Mouse (Mus musculus): ENCODE results near the gene Sbno1. TPM values are rescaled to one million over a fixed set of nuclear protein-coding genes. Genes with fewer than 3 reads are reported as not detected.

Gene Sbno1
- polyA plus RNA-seq, 1 experiment: 189 TPM

- Histone ChIP-seq H3K9ac (ENCODE audit: low read depth, poor library complexity, severe bottlenecking) (no peak overlapping the region), H3K4me3 (ENCODE audit: low read depth, low read length) (no peak overlapping the region), H3K27me3 (ENCODE audit: control insufficient read depth, insufficient read depth, low read length, poor library complexity, severe bottlenecking) (no peaks in the 10 kb centered on the region), H3K4me1 (ENCODE audit: control insufficient read depth, insufficient read depth, low read length) (no peaks in the 10 kb centered on the region), H3K27ac (ENCODE audit: insufficient read depth, low read length) (no peak overlapping the region), H3K9me3 (replicated peaks; ENCODE audit: control insufficient read depth, insufficient read depth, low read length, poor library complexity, severe bottlenecking) (no peaks in the 10 kb centered on the region), H3K36me3 (ENCODE audit: control insufficient read depth, insufficient read depth, low read length, poor library complexity, severe bottlenecking) (no peaks in the 10 kb centered on the region)
- TF ChIP-seq EP300 (IDR thresholded peaks at IDR 0.05; ENCODE audit: insufficient read depth, low read depth, low read length) (no peak), CTCF (IDR thresholded peaks at IDR 0.05; ENCODE audit: low read depth, low read length) (no peak), POLR2A (IDR thresholded peaks at IDR 0.05; ENCODE audit: insufficient read depth, low read length) (no peak)
Measured at GRCm38 (mm10) chr5:124359641-124360040, 66.2 kb downstream of the Sbno1 start.

- Histone ChIP-seq H3K4me1 (ENCODE audit: control insufficient read depth, insufficient read depth, low read length) (no peaks in the 10 kb centered on the region), H3K4me3 (ENCODE audit: low read depth, low read length) (no peak overlapping the region), H3K9ac (ENCODE audit: low read depth, poor library complexity, severe bottlenecking) (no peak overlapping the region), H3K27ac (ENCODE audit: insufficient read depth, low read length) (no peak overlapping the region), H3K9me3 (replicated peaks; ENCODE audit: control insufficient read depth, insufficient read depth, low read length, poor library complexity, severe bottlenecking) (no peaks in the 10 kb centered on the region), H3K36me3 (ENCODE audit: control insufficient read depth, insufficient read depth, low read length, poor library complexity, severe bottlenecking) (no peaks in the 10 kb centered on the region), H3K27me3 (ENCODE audit: control insufficient read depth, insufficient read depth, low read length, poor library complexity, severe bottlenecking) (no peaks in the 10 kb centered on the region)
- no peak for TF ChIP-seq CTCF (IDR thresholded peaks at IDR 0.05; ENCODE audit: low read depth, low read length)
- TF ChIP-seq EP300 (IDR thresholded peaks at IDR 0.05; ENCODE audit: insufficient read depth, low read depth, low read length): no peak
- TF ChIP-seq POLR2A (IDR thresholded peaks at IDR 0.05; ENCODE audit: insufficient read depth, low read length): no peak
Measured at GRCm38 (mm10) chr5:124356695-124357094, 69.1 kb downstream of the Sbno1 start.

GRCm38 (mm10) chr5:124355425-124355959 is 70.3 kb downstream of the Sbno1 start:
- H3K27ac ChIP-seq (ENCODE audit: insufficient read depth, low read length): no peak overlapping the region
- H3K4me3 ChIP-seq (ENCODE audit: low read depth, low read length): no peak overlapping the region
- peak overlapping the region; percentile 99; the same call in 1 of the 2 replicates for H3K9ac ChIP-seq (ENCODE audit: low read depth, poor library complexity, severe bottlenecking)
- H3K27me3 ChIP-seq (ENCODE audit: control insufficient read depth, insufficient read depth, low read length, poor library complexity, severe bottlenecking): no peaks in the 10 kb centered on the region
- TF ChIP-seq CTCF (IDR thresholded peaks at IDR 0.05; ENCODE audit: low read depth, low read length) (no peak), EP300 (IDR thresholded peaks at IDR 0.05; ENCODE audit: insufficient read depth, low read depth, low read length) (no peak), POLR2A (IDR thresholded peaks at IDR 0.05; ENCODE audit: insufficient read depth, low read length) (no peak)
- H3K9me3 ChIP-seq (replicated peaks; ENCODE audit: control insufficient read depth, insufficient read depth, low read length, poor library complexity, severe bottlenecking): no peaks in the 10 kb centered on the region
- H3K36me3 ChIP-seq (ENCODE audit: control insufficient read depth, insufficient read depth, low read length, poor library complexity, severe bottlenecking): no peaks in the 10 kb centered on the region
- H3K4me1 ChIP-seq (ENCODE audit: control insufficient read depth, insufficient read depth, low read length): no peaks in the 10 kb centered on the region

- no peaks in the 10 kb centered on the region for H3K4me1 ChIP-seq (ENCODE audit: control insufficient read depth, insufficient read depth, low read length)
Measured at GRCm38 (mm10) chr5:124354574-124355424, 71.0 kb downstream of the Sbno1 start.

GRCm38 (mm10) chr5:124353726-124354547 is 71.9 kb downstream of the Sbno1 start:
- no peaks in the 10 kb centered on the region for H3K4me1 ChIP-seq (ENCODE audit: control insufficient read depth, insufficient read depth, low read length)
- no peaks in the 10 kb centered on the region for H3K9me3 ChIP-seq (replicated peaks; ENCODE audit: control insufficient read depth, insufficient read depth, low read length, poor library complexity, severe bottlenecking)
- TF ChIP-seq CTCF (IDR thresholded peaks at IDR 0.05; ENCODE audit: low read depth, low read length) (peak; percentile 0), EP300 (IDR thresholded peaks at IDR 0.05; ENCODE audit: insufficient read depth, low read depth, low read length) (no peak)
- no peak overlapping the region for H3K27ac ChIP-seq (ENCODE audit: insufficient read depth, low read length)
- peak overlapping the region; percentile 88 for H3K4me3 ChIP-seq (ENCODE audit: low read depth, low read length)
- H3K9ac ChIP-seq (ENCODE audit: low read depth, poor library complexity, severe bottlenecking): peak overlapping the region; percentile 99
- H3K27me3 ChIP-seq (ENCODE audit: control insufficient read depth, insufficient read depth, low read length, poor library complexity, severe bottlenecking): no peaks in the 10 kb centered on the region
- H3K36me3 ChIP-seq (ENCODE audit: control insufficient read depth, insufficient read depth, low read length, poor library complexity, severe bottlenecking): peaks cover 3% of the 10 kb centered on the region; the same call in 1 of the 2 replicates

More at GRCm38 (mm10) chr5:124354574-124355424, 71.0 kb downstream of the Sbno1 start:
- no peaks in the 10 kb centered on the region for H3K27me3 ChIP-seq (ENCODE audit: control insufficient read depth, insufficient read depth, low read length, poor library complexity, severe bottlenecking)
- peak overlapping the region; percentile 59 for H3K4me3 ChIP-seq (ENCODE audit: low read depth, low read length)
- no peak for TF ChIP-seq EP300 (IDR thresholded peaks at IDR 0.05; ENCODE audit: insufficient read depth, low read depth, low read length)
- TF ChIP-seq CTCF (IDR thresholded peaks at IDR 0.05; ENCODE audit: low read depth, low read length): no peak
- no peaks in the 10 kb centered on the region for H3K9me3 ChIP-seq (replicated peaks; ENCODE audit: control insufficient read depth, insufficient read depth, low read length, poor library complexity, severe bottlenecking)
- no peak overlapping the region for H3K27ac ChIP-seq (ENCODE audit: insufficient read depth, low read length)
- peak overlapping the region; percentile 99 for H3K9ac ChIP-seq (ENCODE audit: low read depth, poor library complexity, severe bottlenecking)
- no peaks in the 10 kb centered on the region for H3K36me3 ChIP-seq (ENCODE audit: control insufficient read depth, insufficient read depth, low read length, poor library complexity, severe bottlenecking)
